Mouse (Mus musculus) splenic B cell, adult 2 months (primary cell): ENCODE measurements around the gene Srrd.
"Not testable (repeated sequence)": the region's sequence is repeated elsewhere in the genome, so short reads cannot be mapped to it uniquely, and the experiment has no call there.

Experiments
- DNase-seq: peaks from one replicate; pipeline ENCODE4 v3.0.0-alpha.2; 2011; ENCODE audit warnings: low read depth, low spot score
- H3K27me3 ChIP-seq: 2 replicates; pipeline ENCODE4 v1.6.1; 2012; ENCODE audit warnings: mild to moderate bottlenecking, low read length, moderate library complexity, mixed read lengths; ENCODE audit not compliant: control insufficient read depth, poor library complexity, insufficient read depth, severe bottlenecking
- H3K36me3 ChIP-seq: 2 replicates; pipeline ENCODE4 v1.6.1; 2012; ENCODE audit warnings: mild to moderate bottlenecking, low read length, moderate library complexity, mixed read lengths; ENCODE audit not compliant: control insufficient read depth, poor library complexity, insufficient read depth, severe bottlenecking

The Srrd gene

DNA sequence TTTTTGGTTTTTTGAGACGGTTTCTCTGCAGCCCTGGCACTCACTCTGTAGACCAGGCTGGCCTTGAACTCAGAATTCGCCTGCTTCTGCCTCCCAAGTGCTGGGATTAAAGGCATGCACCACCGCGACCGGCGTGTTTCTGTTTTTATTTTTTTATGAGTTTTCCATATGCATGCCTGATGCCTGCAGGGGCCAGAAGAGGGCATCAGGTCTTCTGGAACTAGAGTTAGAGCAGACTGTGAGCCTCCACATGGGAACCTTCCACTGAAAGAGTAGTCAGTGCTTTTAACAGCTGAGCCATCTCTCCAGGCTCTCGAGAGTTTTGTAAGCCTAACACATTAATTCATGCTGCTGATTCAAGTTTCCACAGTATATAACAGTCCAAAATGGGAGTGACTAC is 3.6 kb downstream of the Srrd start:
- H3K36me3 ChIP-seq, result peaks cover 20% of the 10 kb centered on the region
- H3K27me3 ChIP-seq, result no peaks in the 10 kb centered on the region
- no peak for DNase-seq

- H3K36me3 ChIP-seq, result peaks cover 23% of the 10 kb centered on the region
- DNase-seq, result no peak
- H3K27me3 ChIP-seq, result no peaks in the 10 kb centered on the region
These were observed 5.8 kb downstream of the Srrd start for GRCm38 (mm10) chr5:112337004-112337403.

DNA sequence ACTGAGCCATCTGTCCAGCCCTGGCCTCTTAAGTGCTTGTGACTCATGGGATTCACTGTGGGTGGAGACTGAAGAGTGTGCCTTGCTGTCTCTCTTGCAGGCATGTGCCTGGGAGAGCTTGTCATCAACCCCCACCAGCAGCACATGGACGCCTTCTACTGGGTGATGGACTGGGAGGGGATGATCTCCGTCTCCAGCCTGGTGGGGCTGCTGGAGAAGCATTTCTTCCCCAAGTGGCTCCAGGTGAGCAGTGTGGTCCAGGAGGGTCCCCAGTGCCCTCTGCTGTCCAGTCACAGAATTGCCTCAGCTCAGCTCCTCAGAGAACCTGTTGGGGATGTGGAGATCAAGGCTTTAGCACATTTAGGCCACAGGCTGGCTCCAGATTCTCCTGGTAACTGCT is 7.4 kb downstream of the Srrd start:
- Histone ChIP-seq H3K27me3 (no peaks in the 10 kb centered on the region), H3K36me3 (peaks cover 24% of the 10 kb centered on the region)
- peak; percentile 78 for DNase-seq

DNA sequence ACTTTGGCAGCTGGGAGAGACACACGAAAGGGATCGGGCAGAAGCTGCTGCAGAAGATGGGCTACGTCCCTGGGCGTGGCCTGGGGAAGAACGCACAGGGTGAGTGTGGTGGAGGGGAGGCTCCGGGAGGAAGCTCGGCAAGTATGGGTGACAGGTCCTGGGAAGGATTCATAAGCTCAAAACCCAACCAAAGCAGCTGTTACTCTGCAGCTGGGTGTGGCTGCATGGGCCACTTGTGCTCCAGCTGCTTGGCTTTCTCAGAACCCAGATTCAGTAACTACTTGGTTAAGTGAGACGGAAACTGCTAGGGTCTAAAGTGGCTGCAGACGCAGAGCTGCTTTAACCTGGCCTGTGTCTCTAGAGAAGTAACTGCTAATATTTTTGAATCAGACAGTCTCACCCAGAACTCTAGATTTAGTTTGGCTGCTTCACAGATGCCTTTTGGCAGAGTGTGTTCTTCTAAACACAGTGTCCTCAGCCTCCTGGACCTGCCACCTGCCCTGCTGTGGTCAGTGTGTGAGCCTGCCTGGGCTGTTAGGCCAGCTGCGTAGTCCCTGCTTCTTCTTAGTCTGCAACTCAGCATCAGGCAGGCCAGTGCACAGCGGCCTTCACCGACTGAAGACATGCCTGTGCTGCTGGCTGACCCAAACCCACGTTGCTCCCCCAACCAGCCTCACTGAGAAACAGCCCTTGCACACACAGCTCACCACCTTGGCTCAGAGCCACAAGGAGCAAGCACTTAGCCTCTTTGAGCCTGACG is 12.9 kb downstream of the Srrd start:
- no peak for DNase-seq
- Histone ChIP-seq H3K36me3 (peaks cover 12% of the 10 kb centered on the region), H3K27me3 (no peaks in the 10 kb centered on the region)

- Histone ChIP-seq H3K36me3 (peaks cover 5% of the 10 kb centered on the region), H3K27me3 (no peaks in the 10 kb centered on the region)
- no peak for DNase-seq
These were observed 15.0 kb downstream of the Srrd start for GRCm38 (mm10) chr5:112327854-112328253.

DNA sequence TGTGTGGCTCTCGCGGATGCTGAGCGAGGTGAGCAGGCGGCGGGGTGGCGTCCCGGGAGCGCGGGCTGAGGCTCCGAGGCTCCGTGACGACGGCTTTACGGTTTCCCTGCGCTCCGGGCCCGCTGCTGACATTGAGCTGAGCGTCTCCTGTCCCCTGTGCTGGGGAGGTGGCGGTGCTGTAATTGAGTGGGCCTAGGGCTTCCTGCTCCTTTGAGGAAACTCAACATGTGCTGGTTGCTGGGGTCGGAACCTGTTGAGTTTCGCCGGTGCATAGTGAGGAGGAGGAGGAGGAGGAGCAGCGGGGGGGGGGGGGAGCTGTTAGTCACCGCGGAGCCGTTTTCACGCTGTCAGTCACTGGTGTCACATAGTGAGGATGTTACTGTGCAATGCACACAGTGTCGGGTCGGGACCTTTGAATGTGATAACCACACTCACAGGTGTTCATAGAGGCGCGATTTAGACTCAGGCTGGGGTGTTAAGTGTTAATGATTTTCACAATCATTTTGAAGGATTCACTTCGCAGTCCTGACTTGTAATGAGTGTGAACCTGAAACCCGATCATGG is 16.3 kb downstream of the Srrd start:
- no peak for DNase-seq
- Histone ChIP-seq H3K36me3 (peaks cover 4% of the 10 kb centered on the region), H3K27me3 (no peaks in the 10 kb centered on the region)

DNA sequence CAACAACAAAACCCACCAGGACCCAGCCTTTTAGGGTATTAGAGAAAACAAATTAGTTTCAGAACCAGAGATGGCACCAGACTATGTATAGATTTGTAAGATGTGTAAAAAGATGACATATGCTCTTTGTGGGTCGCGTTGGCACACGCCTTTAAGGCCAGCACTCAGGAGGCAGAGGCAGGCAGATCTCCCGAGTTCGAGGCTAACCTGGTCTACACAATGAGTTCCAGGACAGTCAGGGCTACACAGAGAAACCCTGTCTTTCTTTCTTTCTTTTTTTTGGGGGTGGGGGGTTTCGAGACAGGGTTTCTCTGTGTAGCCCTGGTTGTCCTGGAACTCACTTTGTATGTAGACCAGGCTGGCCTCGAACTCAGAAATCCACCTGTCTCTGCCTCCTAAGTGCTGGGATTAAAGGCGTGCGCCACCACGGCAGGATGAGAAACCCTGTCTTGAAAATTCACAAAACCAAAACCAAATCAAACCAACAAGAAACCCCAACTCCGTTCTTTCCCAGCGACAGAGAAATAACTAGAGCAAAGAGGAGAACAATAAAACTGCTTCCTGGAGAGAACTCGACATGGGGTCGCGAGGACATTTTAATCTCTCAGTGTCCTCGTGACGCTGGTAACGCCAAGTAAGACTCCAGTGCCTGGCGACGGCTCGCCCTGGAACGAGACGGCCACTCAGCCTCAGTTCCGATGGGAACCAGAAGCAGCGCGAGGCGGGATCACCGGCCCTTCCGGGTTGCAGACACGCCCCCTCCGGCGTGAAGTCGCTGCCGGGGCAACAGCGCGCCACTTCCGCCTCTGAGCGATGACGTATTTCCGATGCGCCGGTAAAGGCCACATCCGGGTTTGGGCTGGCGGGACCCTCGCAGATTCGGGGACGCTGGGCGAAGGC is 17.0 kb downstream of the Srrd start, which contains the start of gene Tfip11:
Tfip11 (plus strand) TSS at position 813 of the 900 bp plus-strand sequence.
- peak; percentile 96 for DNase-seq
- peaks cover 4% of the 10 kb centered on the region for H3K36me3 ChIP-seq
- H3K27me3 ChIP-seq, result no peaks in the 10 kb centered on the region

- H3K27me3 ChIP-seq, result no peaks in the 10 kb centered on the region
- DNase-seq, result peak; percentile 80
- peaks cover 4% of the 10 kb centered on the region for H3K36me3 ChIP-seq
These were observed 17.9 kb downstream of the Srrd start for GRCm38 (mm10) chr5:112324637-112325545.

DNA sequence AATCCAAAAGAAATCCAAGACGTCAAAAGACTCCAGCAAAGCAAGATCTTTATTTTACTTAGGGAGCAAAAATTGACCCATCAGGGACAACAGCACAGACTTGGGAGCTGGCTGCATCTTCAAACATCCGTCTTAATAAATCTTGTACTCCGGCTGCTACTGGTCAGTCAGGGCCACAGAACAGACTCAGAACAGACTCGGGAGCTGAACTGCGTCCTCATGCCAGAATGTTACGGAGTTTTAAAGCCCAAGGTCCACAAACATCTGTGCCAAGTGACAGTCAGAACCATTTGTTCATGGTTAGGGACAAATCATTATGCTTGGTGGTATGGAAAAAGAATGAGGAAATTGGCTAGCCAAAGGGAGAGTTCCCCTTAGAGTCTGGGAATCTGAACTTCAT is 19.6 kb downstream of the Srrd start:
- no peak for DNase-seq
- H3K27me3 ChIP-seq, result no peaks in the 10 kb centered on the region
- H3K36me3 ChIP-seq, result no peaks in the 10 kb centered on the region

- Histone ChIP-seq H3K27me3 (no peaks in the 10 kb centered on the region), H3K36me3 (no peaks in the 10 kb centered on the region)
- DNase-seq, result no peak
These were observed 21.5 kb downstream of the Srrd start for GRCm38 (mm10) chr5:112321376-112321775.

DNA sequence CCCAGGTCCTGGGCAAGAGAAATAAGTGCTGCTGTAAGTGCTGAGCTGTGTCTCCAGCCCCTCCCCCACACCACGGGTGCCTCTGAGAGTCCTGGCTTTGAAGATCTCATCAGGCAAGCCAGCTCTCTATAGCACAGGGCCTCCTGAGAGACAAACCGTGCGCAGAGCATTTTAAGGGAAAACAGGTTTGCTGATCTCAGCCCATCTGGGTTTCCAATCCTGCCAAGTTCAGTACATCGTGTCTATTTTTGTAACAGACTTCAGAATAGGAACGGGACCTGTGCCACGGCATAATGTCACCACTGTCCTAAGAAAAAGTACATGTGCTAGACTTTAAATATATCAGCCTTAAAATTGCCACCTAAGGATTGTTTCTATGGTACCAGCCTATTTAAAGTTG is 21.9 kb downstream of the Srrd start:
- Histone ChIP-seq H3K27me3 (no peaks in the 10 kb centered on the region), H3K36me3 (no peaks in the 10 kb centered on the region)
- no peak for DNase-seq

GRCm38 (mm10) chr5:112320379-112320778 is 22.5 kb downstream of the Srrd start:
- Histone ChIP-seq H3K27me3 (no peaks in the 10 kb centered on the region), H3K36me3 (no peaks in the 10 kb centered on the region)
- no peak for DNase-seq

DNA sequence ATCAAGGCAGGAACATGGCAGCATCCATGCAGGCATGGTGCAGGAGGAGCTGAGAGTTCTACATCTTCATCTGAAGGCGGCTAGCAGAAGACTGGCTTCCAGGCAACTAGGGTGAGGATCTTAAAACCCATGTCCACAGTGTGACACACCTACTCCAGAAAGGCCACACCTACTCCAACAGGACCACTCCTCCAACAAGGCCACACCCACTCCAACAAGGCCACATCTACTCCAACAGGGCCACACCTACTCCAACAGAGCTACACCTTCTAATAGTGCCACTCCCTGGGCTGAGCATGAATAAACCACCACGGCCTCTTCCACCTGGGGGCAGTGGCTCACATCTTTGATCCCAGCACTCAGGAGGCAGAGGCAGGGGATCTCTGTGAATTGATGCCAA is 23.5 kb downstream of the Srrd start:
- not testable (repeated sequence) for DNase-seq, H3K27me3 ChIP-seq, H3K36me3 ChIP-seq

DNA sequence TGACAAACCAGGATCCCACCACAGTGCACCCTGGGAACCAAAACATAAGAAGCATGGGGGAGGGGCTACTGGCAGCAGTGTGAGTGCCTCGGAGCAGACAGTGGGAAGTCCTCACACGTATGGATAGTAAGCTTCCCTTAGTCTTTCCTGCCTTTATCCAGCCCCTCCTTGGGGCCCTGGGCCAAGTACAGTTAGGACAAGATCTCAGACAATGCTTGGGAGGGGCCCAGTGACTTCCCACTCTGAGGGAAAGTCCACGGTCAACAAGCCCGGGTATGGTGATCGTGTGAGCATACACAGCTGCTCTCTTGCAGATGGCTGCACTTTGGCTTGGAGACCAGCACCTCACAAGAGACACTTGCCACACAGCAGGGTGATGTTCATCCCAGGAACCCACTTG is 25.5 kb downstream of the Srrd start:
- no peak for DNase-seq
- Histone ChIP-seq H3K27me3 (no peaks in the 10 kb centered on the region), H3K36me3 (no peaks in the 10 kb centered on the region; the same call in 1 of the 2 replicates)
